Mouse (Mus musculus) naive thymus-derived CD4-positive, alpha-beta T cell, adult 5 months (primary cell): ENCODE data around the gene Bloc1s6. TPM values are rescaled to one million over a fixed set of nuclear protein-coding genes. Genes with fewer than 3 reads are reported as not detected.

Source experiments
- polyA plus RNA-seq: library from polyadenylated mRNA; unstranded; fragments of 100-300 nt; shearing (Covaris generic); gene quantifications from one replicate; pipeline ENCODE4 v1.2.1, GENCODE M21; 2017

Bloc1s6 gene
- polyA plus RNA-seq = 28.9 TPM

DNA sequence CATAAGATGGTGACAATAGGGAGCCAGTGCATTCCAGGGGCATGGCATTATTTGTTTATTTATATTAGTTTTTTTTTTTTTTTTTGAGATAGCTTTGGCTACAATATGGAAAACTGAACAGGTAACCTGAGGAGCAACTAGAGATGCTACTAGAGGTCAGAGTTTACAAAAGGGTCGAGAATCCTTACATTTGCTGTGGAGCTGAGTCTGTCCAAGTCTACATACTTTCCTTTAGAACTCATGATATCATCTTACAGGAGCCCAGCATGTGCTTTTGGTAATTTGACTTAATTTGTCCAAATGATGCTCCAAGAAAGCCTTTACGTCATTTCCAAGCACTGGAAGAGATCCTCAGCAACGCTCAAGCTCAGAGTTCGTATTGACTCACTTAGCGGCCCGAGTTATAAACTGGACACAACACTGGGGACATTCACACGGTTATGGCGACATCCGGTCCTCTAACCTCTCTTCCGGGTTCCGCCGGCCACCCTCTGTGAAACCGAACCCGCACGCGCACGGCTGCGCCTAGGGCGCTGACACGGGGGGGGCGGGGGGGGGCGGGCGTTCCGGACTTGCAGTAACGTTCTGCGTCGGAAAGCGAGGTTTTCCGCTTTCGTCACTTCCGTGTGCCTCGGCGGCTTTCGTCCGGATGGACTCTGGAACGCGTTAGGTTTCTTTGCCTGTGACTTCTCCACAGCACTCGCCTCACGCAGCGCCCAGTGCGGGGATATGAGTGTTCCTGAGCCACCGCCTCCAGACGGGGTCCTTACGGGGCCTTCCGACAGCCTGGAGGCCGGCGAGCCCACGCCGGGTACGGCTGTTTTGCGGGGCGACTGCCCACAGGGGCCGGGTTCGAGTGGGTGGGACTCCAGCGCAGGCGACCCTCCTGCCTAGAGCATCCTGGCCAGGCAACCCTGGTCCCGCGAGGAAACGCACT is at the start of gene Bloc1s6:
Gene Bloc1s6 (plus strand): TSS at position 610 of the 937 bp plus-strand sequence.

GRCm38 (mm10) chr2:122702181-122703036 is 35.9 kb upstream of the Bloc1s6 start, which contains the start of gene Slc30a4:
Gene Slc30a4, minus strand, starts transcription at chr2:122702663.

DNA sequence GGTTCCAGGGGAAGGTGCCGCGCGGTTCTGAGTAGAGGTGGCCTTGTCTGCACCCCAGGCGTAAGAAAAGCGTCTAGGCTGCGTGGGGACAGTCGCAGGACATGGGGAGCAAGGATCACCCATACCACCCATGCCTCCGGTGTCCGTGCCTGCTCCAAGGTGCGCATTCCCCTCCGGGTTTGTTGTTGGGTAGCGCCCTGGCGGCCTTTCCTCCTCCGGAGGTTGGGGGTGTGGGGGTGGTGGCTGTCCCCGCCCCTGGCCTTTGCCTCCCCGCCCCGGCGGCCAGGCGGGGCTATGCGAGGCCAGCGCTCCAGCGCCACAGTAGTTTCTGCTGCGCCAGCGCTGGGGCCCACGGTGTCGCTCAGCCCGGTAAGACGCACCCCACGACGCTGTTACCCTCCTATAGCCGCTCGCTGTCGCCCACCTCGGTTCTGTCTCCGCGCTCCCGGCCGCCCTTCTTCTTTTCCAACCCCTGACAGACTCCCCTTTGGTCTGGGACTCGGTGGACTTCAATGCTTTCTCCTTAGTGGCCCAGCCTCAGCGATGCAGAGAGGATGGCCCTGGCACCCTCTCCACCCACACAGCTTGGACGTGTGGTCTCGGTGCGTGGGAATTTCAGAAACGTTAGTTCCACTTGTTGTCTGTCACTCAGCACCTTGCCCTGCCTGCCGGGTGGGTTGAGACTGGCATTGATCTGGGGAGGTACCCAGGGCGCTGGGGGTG is 26.9 kb downstream of the Bloc1s6 start, which contains the start of gene Sqor:
Gene Sqor (plus strand): TSS at position 167 of the 723 bp plus-strand sequence.

Other genes with a start within 250 kb of the Bloc1s6 start
- gene Gatm, start 127.2 kb upstream of the Bloc1s6 start, polyA plus RNA-seq = not detected
- gene AA467197, start 101.5 kb upstream of the Bloc1s6 start, polyA plus RNA-seq = 0.45 TPM
- gene Slc30a4, start 35.8 kb upstream of the Bloc1s6 start, polyA plus RNA-seq = 5.7 TPM
- 20.7 TPM for gene Sqor, start 26.7 kb downstream of the Bloc1s6 start, polyA plus RNA-seq